Mouse (Mus musculus) embryonic facial prominence, embryonic 15.5 days (tissue): ENCODE data around the gene Csf1. TPM values are rescaled to one million over a fixed set of nuclear protein-coding genes. Genes with fewer than 3 reads are reported as not detected.

Experiments used
- ATAC-seq: fragments of 200-750 bp; cut with Nextera tagmentation; 2 replicates; pipeline ENCODE4 v1.8.0; 2017; ENCODE audit warnings: low read depth, moderate TSS enrichment; ENCODE audit not compliant: insufficient number of reproducible peaks, low FRiP score, low TSS enrichment
- H3K27ac ChIP-seq: fragments of 300-500 bp; sonication (generic); replicated peaks from 2 replicates; pipeline ENCODE4 v1.5.1; 2015; ENCODE audit warnings: mild to moderate bottlenecking, inconsistent platforms
- H3K27me3 ChIP-seq: fragments of 300-500 bp; sonication (generic); 2 replicates; pipeline ENCODE4 v1.6.1; 2015; ENCODE audit warnings: inconsistent platforms
- H3K36me3 ChIP-seq: fragments of 300-500 bp; sonication (generic); 2 replicates; pipeline ENCODE4 v1.6.1; 2015; ENCODE audit warnings: mild to moderate bottlenecking, inconsistent platforms
- H3K4me1 ChIP-seq: fragments of 300-500 bp; sonication (generic); 2 replicates; pipeline ENCODE4 v1.6.1; 2015; ENCODE audit warnings: inconsistent platforms
- H3K4me2 ChIP-seq: fragments of 300-500 bp; sonication (generic); replicated peaks from 2 replicates; pipeline ENCODE4 v1.6.1; 2015; ENCODE audit warnings: mild to moderate bottlenecking, inconsistent platforms
- H3K4me3 ChIP-seq: fragments of 300-500 bp; sonication (generic); replicated peaks from 2 replicates; pipeline ENCODE4 v1.5.1; 2015; ENCODE audit warnings: mild to moderate bottlenecking, inconsistent platforms
- H3K9ac ChIP-seq: fragments of 300-500 bp; sonication (generic); 2 replicates; pipeline ENCODE4 v1.6.1; 2015; ENCODE audit warnings: inconsistent platforms
- H3K9me3 ChIP-seq: fragments of 300-500 bp; sonication (generic); replicated peaks from 2 replicates; pipeline ENCODE4 v1.6.1; 2016; ENCODE audit warnings: inconsistent platforms
- WGBS: fragments of 180-500 bp; shearing (Covaris S2); methylation state at CpG from one replicate; pipeline ENCODE4 v1.1.7; 2015; 5-methylcytosine and 5-hydroxymethylcytosine counted together
- polyA plus RNA-seq: library from polyadenylated mRNA; unstranded; fragments of >200 nt; fragmentation: Nextera tagmentation; extraction: Ambion mirVana; gene quantifications from 2 replicates; pipeline ENCODE4 v1.2.1, GENCODE M21; 2015

Gene Csf1
- polyA plus RNA-seq, 1 experiment from 2014 or later: 18.5 TPM

GRCm38 (mm10) chr3:107758638-107759037, 1.6 kb downstream of the Csf1 start:
- WGBS: 13% methylated on average over 3 of the region's 3 CpGs
- Histone ChIP-seq H3K4me1 (peaks cover 36% of the 10 kb centered on the region), H3K4me2 (peak overlapping the region; percentile 70), H3K36me3 (peaks cover 14% of the 10 kb centered on the region), H3K4me3 (peak overlapping the region; percentile 69), H3K9me3 (no peaks in the 10 kb centered on the region), H3K27me3 (no peaks in the 10 kb centered on the region), H3K9ac (peak overlapping the region; percentile 87; the same call in 1 of the 2 replicates), H3K27ac (peak overlapping the region; percentile 87)
- ATAC-seq: 0 out of 2 replicates have a peak, but pooled peaks have one; percentile 35

GRCm38 (mm10) chr3:107758176-107758575, 2.1 kb downstream of the Csf1 start:
- Histone ChIP-seq H3K4me1 (peaks cover 36% of the 10 kb centered on the region), H3K9ac (no peak overlapping the region), H3K4me2 (peak overlapping the region; percentile 70), H3K4me3 (peak overlapping the region; percentile 69), H3K36me3 (peaks cover 19% of the 10 kb centered on the region), H3K27me3 (no peaks in the 10 kb centered on the region), H3K27ac (peak overlapping the region; percentile 87; the same call in 1 of the 2 replicates), H3K9me3 (no peaks in the 10 kb centered on the region)
- 58% methylated on average over 2 of the region's 2 CpGs for WGBS
- no peak for ATAC-seq

GRCm38 (mm10) chr3:107757365-107758129, 2.7 kb downstream of the Csf1 start:
- WGBS: 83% methylated on average over 5 of the region's 5 CpGs
- ATAC-seq: no peak
- Histone ChIP-seq H3K4me3 (peak overlapping the region; percentile 69; the same call in 1 of the 2 replicates), H3K27me3 (no peaks in the 10 kb centered on the region), H3K4me2 (no peak overlapping the region), H3K36me3 (peaks cover 25% of the 10 kb centered on the region), H3K4me1 (peaks cover 36% of the 10 kb centered on the region), H3K27ac (no peak overlapping the region), H3K9me3 (no peaks in the 10 kb centered on the region), H3K9ac (no peak overlapping the region)

- no peak for ATAC-seq
- Histone ChIP-seq H3K27me3 (no peaks in the 10 kb centered on the region), H3K27ac (no peak overlapping the region), H3K4me1 (peaks cover 36% of the 10 kb centered on the region), H3K4me2 (no peak overlapping the region), H3K9ac (no peak overlapping the region), H3K36me3 (peaks cover 35% of the 10 kb centered on the region), H3K4me3 (no peak overlapping the region), H3K9me3 (no peaks in the 10 kb centered on the region)
- WGBS: 68% methylated on average over 2 of the region's 2 CpGs
Measured at GRCm38 (mm10) chr3:107756481-107756866, 3.8 kb downstream of the Csf1 start.

GRCm38 (mm10) chr3:107755702-107756480, 4.4 kb downstream of the Csf1 start:
- no peak overlapping the region for H3K9ac ChIP-seq
- no peak overlapping the region for H3K4me3 ChIP-seq
- no peak overlapping the region for H3K4me2 ChIP-seq
- no peak overlapping the region for H3K27ac ChIP-seq
- H3K9me3 ChIP-seq: no peaks in the 10 kb centered on the region
- ATAC-seq: no peak
- WGBS: 73% methylated on average over 5 of the region's 5 CpGs
- H3K36me3 ChIP-seq: peaks cover 41% of the 10 kb centered on the region
- peaks cover 40% of the 10 kb centered on the region for H3K4me1 ChIP-seq
- H3K27me3 ChIP-seq: no peaks in the 10 kb centered on the region

- H3K27me3 ChIP-seq: no peaks in the 10 kb centered on the region
- no peak overlapping the region for H3K27ac ChIP-seq
- no peak overlapping the region for H3K4me2 ChIP-seq
- H3K4me1 ChIP-seq: peaks cover 35% of the 10 kb centered on the region
- ATAC-seq: no peak
- no peak overlapping the region for H3K9ac ChIP-seq
- no peaks in the 10 kb centered on the region for H3K9me3 ChIP-seq
- 40% methylated on average over 3 of the region's 3 CpGs for WGBS
- no peak overlapping the region for H3K4me3 ChIP-seq
- H3K36me3 ChIP-seq: peaks cover 52% of the 10 kb centered on the region
Measured at GRCm38 (mm10) chr3:107754632-107755031, 5.6 kb downstream of the Csf1 start.

GRCm38 (mm10) chr3:107751607-107752006, 8.7 kb downstream of the Csf1 start:
- H3K36me3 ChIP-seq: peaks cover 77% of the 10 kb centered on the region
- no peak overlapping the region for H3K9ac ChIP-seq
- 74% methylated on average over 3 of the region's 3 CpGs for WGBS
- no peaks in the 10 kb centered on the region for H3K9me3 ChIP-seq
- no peak overlapping the region for H3K4me3 ChIP-seq
- H3K4me2 ChIP-seq: no peak overlapping the region
- no peaks in the 10 kb centered on the region for H3K27me3 ChIP-seq
- 0 out of 2 replicates have a peak overlapping the region, but pooled peaks have one; percentile 44 for H3K27ac ChIP-seq
- peaks cover 12% of the 10 kb centered on the region; the same call in 1 of the 2 replicates for H3K4me1 ChIP-seq
- ATAC-seq: no peak

- no peak overlapping the region for H3K4me3 ChIP-seq
- H3K36me3 ChIP-seq: peaks cover 83% of the 10 kb centered on the region
- H3K9ac ChIP-seq: no peak overlapping the region
- no peak for ATAC-seq
- H3K4me2 ChIP-seq: no peak overlapping the region
- H3K27ac ChIP-seq: peak overlapping the region; percentile 44; the same call in 1 of the 2 replicates
- H3K4me1 ChIP-seq: peaks cover 9% of the 10 kb centered on the region; the same call in 1 of the 2 replicates
- H3K27me3 ChIP-seq: no peaks in the 10 kb centered on the region
- WGBS: 66% methylated on average over 9 of the region's 9 CpGs
- H3K9me3 ChIP-seq: no peaks in the 10 kb centered on the region
Measured at GRCm38 (mm10) chr3:107750775-107751540, 9.3 kb downstream of the Csf1 start.

- H3K9me3 ChIP-seq: no peaks in the 10 kb centered on the region
- H3K4me1 ChIP-seq: peaks cover 6% of the 10 kb centered on the region; the same call in 1 of the 2 replicates
- H3K9ac ChIP-seq: no peak overlapping the region
- 74% methylated on average over 4 of the region's 4 CpGs for WGBS
- H3K36me3 ChIP-seq: peaks cover 87% of the 10 kb centered on the region
- H3K27me3 ChIP-seq: no peaks in the 10 kb centered on the region
- no peak overlapping the region for H3K4me2 ChIP-seq
- ATAC-seq: no peak
- H3K4me3 ChIP-seq: no peak overlapping the region
- H3K27ac ChIP-seq: no peak overlapping the region
Measured at GRCm38 (mm10) chr3:107749446-107749845, 10.8 kb downstream of the Csf1 start.

GRCm38 (mm10) chr3:107748260-107748955, 11.9 kb downstream of the Csf1 start:
- Histone ChIP-seq H3K27ac (no peak overlapping the region), H3K9ac (no peak overlapping the region), H3K4me3 (no peak overlapping the region), H3K27me3 (no peaks in the 10 kb centered on the region), H3K4me1 (peaks cover 6% of the 10 kb centered on the region; the same call in 1 of the 2 replicates), H3K9me3 (no peaks in the 10 kb centered on the region), H3K36me3 (peaks cover 79% of the 10 kb centered on the region), H3K4me2 (no peak overlapping the region)
- 81% methylated on average over 14 of the region's 14 CpGs for WGBS
- no peak for ATAC-seq
